Mouse (Mus musculus): ENCODE data around the gene Lama2.
A peak's percentile ranks its signal among the peaks of the same experiment; 100 is the strongest.

Lama2 gene

GRCm38 (mm10) chr10:27384636-27385035 lies 234.9 kb downstream of the Lama2 start:
- DNase-seq (ENCODE audit: low read depth, low spot score), result peak; percentile 72

GRCm38 (mm10) chr10:27382887-27383609 lies 236.5 kb downstream of the Lama2 start:
- DNase-seq (ENCODE audit: low read depth, low spot score), result no peak

DNA sequence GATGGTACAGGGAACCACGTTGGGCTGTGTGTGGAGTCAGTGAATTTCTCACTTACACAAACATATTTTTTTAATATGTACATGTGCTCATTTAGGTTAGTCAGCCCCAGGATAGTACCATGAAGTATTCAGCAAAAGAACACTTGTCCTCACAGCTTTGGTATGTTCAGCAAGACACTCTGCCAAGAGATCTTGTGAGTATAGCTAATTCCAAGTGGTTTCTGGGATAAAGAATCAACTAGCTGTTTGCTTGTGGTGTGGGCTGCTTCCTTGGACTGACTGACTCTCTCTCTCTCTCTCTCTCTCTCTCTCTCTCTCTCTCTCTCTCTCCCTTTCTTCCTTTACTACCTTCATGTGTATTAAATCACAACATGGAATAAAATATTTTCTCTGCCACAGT lies 241.3 kb downstream of the Lama2 start:
- DNase-seq (ENCODE audit: low read depth, low spot score), result no peak

- no peak for DNase-seq (ENCODE audit: low read depth, low spot score)
These were observed 275.3 kb downstream of the Lama2 start for GRCm38 (mm10) chr10:27344278-27344677.

DNA sequence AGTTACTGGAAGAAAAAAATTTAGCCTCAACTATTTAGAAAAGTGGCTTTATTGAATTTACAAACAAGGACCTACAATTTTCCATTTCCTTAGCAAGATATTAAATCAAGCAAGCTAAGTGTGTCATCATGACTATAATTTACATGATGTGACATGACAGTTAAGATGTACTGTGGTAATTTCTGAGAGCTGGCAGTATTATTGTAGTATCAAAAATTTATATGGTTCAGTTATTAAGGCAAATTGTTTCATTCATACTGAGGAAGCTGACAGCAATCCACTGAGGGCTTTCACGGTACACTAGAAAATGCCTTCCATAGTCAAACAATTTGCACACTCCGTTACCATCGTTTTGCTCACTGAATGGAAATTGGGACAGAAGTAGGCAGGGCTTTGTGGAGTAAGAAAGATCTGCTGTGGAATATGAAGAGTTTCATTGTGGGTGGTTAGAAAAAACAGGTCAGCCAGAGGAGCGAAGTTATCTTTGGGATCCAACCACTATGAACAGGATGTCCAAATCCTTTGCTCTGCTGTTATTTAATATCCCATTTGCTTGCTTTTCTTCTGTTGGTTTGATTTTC lies 297.1 kb downstream of the Lama2 start:
- DNase-seq (ENCODE audit: low read depth, low spot score), result peak; percentile 57

- no peak for DNase-seq (ENCODE audit: low read depth, low spot score)
These were observed 312.1 kb downstream of the Lama2 start for GRCm38 (mm10) chr10:27307444-27307843.

- DNase-seq (ENCODE audit: low read depth, low spot score), result no peak
These were observed 314.3 kb downstream of the Lama2 start for GRCm38 (mm10) chr10:27305301-27305700.

DNA sequence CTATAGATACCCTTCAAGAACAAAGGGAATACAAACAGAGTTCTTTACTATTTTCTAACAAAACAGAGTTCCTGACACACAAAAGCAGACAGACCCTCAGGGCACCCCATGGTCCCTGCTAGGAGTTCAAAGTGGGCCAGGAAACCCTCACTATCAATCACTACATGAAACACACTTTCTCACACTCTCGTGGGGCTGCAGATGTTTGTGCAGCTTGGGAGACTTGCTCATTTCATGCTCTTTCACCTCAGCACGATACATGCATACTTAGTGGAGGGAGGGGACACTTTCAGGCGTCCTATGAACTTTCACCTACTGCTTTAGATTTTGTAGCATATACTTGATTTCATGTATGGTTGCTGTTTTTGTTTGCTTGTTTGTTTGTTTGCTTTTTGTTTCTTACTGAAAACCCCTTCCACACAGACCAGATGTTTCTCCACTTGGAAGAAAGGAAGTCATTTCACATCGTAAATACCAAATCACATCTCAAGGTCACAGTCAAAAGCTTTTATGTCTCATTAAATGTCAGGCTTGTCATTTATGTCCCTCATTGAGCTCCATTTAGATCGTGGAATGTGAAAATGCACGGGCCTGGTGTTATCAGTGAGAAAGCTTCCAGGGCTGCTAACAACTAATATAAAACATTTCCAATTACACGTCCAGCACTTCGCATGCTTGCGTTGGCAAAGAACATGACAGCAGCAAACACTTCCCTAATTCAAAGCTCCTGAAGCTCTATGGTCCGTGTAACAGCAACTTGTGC lies 334.3 kb downstream of the Lama2 start:
- no peak for DNase-seq (ENCODE audit: low read depth, low spot score)

GRCm38 (mm10) chr10:27267432-27267831 lies 352.1 kb downstream of the Lama2 start:
- no peak for DNase-seq (ENCODE audit: low read depth, low spot score)

- DNase-seq (ENCODE audit: low read depth, low spot score), result no peak
These were observed 353.7 kb downstream of the Lama2 start for GRCm38 (mm10) chr10:27265812-27266211.

- peak; percentile 1 for DNase-seq (ENCODE audit: low read depth, low spot score)
These were observed 354.8 kb downstream of the Lama2 start for GRCm38 (mm10) chr10:27264713-27265112.

GRCm38 (mm10) chr10:27249741-27250140 lies 369.8 kb downstream of the Lama2 start:
- no peak for DNase-seq (ENCODE audit: low read depth, low spot score)

DNA sequence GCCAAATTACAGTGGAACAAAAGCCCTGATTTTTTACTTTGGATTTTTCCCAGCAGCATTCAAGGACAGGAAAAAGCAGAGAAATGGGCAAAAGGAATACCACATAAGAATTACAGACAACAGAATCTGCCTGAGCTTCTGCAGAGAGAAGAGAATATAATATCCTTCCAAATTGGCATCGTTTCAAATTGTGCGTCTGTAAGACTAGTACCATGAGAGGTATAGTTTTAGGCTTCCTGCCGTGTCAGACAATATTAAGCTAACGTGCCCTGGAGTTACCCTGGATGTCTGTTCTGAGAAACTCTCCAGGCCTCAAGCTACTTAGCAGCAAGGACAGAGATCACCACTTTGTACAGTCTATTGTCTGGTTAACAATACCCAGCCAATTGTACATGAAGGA lies 384.8 kb downstream of the Lama2 start:
- DNase-seq (ENCODE audit: low read depth, low spot score), result no peak

DNA sequence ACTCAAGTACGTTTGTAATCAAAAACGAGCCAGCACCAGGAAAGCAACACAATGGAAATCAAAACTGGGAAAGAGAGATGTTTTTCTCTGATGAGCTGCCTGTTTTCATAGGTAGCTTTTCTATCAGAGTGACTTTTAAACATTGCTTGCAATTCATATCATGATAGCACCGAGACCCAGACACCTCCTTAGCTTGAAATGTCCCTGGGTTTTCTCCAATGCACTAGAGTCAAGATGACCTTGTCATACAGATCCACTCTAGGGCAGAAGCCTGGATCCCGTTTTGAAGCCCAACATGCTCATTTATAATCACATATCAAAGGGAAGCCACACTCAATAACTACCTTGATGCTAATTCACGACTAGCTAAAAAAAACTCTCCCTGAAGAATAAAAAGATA lies 386.0 kb downstream of the Lama2 start:
- no peak for DNase-seq (ENCODE audit: low read depth, low spot score)

- no peak for DNase-seq (ENCODE audit: low read depth, low spot score)
These were observed 395.7 kb downstream of the Lama2 start for GRCm38 (mm10) chr10:27223815-27224375.

DNA sequence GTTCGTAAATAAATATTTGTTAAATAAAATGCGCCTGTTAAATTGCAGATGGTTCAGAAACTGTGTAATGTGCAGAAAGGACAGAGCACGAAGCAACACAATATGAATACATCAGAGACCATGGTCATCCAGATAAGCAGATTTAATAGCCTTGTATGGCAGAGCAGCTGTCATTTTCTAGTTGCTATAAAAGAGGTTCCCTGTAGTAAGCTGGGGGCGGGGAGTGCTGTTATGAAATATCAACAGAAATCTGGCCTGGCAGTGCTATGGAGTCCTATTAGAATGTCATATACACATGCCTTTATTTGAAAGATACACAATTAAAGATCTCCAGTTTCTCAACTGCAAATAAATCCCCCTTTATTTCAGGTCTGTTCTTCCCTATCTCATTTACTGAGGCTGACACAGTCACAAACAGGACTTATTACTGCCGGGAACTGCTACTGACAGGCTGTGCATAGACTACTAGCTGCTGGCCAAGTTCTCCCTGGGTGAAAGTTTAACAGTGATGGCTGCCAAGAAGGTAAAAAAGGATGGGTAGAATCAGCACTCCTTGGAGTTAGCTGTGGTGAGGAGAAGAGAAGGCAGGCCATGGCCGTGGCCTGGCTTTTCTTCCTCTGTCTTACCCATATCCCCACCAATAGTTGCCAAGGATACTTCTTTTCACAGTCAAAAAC lies 396.8 kb downstream of the Lama2 start:
- DNase-seq (ENCODE audit: low read depth, low spot score), result no peak

GRCm38 (mm10) chr10:27219698-27220097 lies 399.9 kb downstream of the Lama2 start:
- no peak for DNase-seq (ENCODE audit: low read depth, low spot score)

DNA sequence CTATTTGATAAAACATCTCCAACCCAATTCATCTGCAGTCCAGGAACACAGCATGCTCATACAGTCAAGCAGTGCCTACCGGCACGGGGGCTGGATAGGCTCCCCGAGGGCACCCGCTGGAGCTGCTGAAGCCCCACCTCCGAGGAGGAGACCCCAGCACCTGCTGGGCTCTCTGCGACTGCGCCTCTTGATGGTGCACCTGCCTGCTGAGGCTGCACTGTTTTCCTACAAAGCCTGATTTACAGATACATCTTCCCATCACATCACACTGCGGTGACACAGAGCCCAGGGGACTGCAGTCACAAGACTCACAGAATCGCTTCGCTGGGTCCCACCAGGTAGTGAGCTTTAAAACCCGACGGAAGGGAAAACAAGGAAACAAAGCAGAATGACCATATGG lies 412.2 kb downstream of the Lama2 start:
- DNase-seq (ENCODE audit: low read depth, low spot score), result no peak

DNA sequence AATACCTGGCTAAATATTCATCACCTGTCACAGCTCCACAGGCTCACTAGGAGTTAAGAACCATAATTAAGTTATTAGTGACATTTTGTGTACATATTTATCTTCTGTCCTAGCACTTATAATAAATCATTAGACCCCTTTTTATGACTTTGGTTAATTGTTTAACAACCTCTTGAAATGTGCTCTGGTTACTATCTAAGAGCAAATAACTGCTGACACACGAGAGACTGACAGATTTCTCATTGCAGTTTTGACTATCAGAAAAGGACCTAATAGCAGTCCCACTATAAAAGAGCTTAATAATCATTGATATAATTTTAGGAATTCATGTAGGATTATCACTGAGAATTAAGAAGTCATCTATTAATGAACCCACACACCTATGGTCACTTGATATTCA lies 421.1 kb downstream of the Lama2 start:
- DNase-seq (ENCODE audit: low read depth, low spot score), result no peak

GRCm38 (mm10) chr10:27193986-27194908 lies 425.3 kb downstream of the Lama2 start:
- DNase-seq (ENCODE audit: low read depth, low spot score), result no peak
